Mouse (Mus musculus): ENCODE results near the gene Fkbp10.

The Fkbp10 gene

GRCm38 (mm10) chr11:100414914-100415822, at the start of gene Fkbp10:
Gene Fkbp10 (plus strand): TSS chr11:100415697.
- in situ Hi-C loops (cut with MboI; ENCODE audit: low pct_unique_long_range_greater_than_20kb in 1 of 2, low sequenced_read_pairs in 2 of 2, unreplicated experiment in 1 of 2), result no loop called here

GRCm38 (mm10) chr11:100369145-100369544, 46.4 kb upstream of the Fkbp10 start:
- in situ Hi-C loops (cut with MboI; ENCODE audit: low pct_unique_long_range_greater_than_20kb in 1 of 2, low sequenced_read_pairs in 2 of 2, unreplicated experiment in 1 of 2), result loop anchor here in 1 of 2 experiments (10.0 kb wide), 1 partner anchor 336 kb away; the partner anchor contains the start of gene Dhx58

- in situ Hi-C loops (cut with MboI; ENCODE audit: low pct_unique_long_range_greater_than_20kb in 1 of 2, low sequenced_read_pairs in 2 of 2, unreplicated experiment in 1 of 2), result loop anchor here in 1 of 2 experiments (10.0 kb wide), 1 partner anchor 335 kb away; the partner anchor contains the start of gene Dhx58
These were observed 45.7 kb upstream of the Fkbp10 start for GRCm38 (mm10) chr11:100369822-100370221.

- in situ Hi-C loops (cut with MboI; ENCODE audit: low pct_unique_long_range_greater_than_20kb in 1 of 2, low sequenced_read_pairs in 2 of 2, unreplicated experiment in 1 of 2), result no loop called here
These were observed 43.4 kb upstream of the Fkbp10 start for GRCm38 (mm10) chr11:100371981-100372558.

- in situ Hi-C loops (cut with MboI; ENCODE audit: low pct_unique_long_range_greater_than_20kb in 1 of 2, low sequenced_read_pairs in 2 of 2, unreplicated experiment in 1 of 2), result no loop called here
These were observed 40.4 kb upstream of the Fkbp10 start for GRCm38 (mm10) chr11:100375127-100375526.

GRCm38 (mm10) chr11:100376005-100376404, 39.5 kb upstream of the Fkbp10 start:
- in situ Hi-C loops (cut with MboI; ENCODE audit: low pct_unique_long_range_greater_than_20kb in 1 of 2, low sequenced_read_pairs in 2 of 2, unreplicated experiment in 1 of 2), result no loop called here

- in situ Hi-C loops (cut with MboI; ENCODE audit: low pct_unique_long_range_greater_than_20kb in 1 of 2, low sequenced_read_pairs in 2 of 2, unreplicated experiment in 1 of 2), result no loop called here
These were observed 38.6 kb upstream of the Fkbp10 start for GRCm38 (mm10) chr11:100376746-100377389.

- in situ Hi-C loops (cut with MboI; ENCODE audit: low pct_unique_long_range_greater_than_20kb in 1 of 2, low sequenced_read_pairs in 2 of 2, unreplicated experiment in 1 of 2), result no loop called here
These were observed 37.5 kb upstream of the Fkbp10 start for GRCm38 (mm10) chr11:100377989-100378388.

- in situ Hi-C loops (cut with MboI; ENCODE audit: low pct_unique_long_range_greater_than_20kb in 1 of 2, low sequenced_read_pairs in 2 of 2, unreplicated experiment in 1 of 2), result no loop called here
These were observed 37.1 kb upstream of the Fkbp10 start for GRCm38 (mm10) chr11:100378446-100378845.

GRCm38 (mm10) chr11:100379311-100379710, 36.2 kb upstream of the Fkbp10 start:
- in situ Hi-C loops (cut with MboI; ENCODE audit: low pct_unique_long_range_greater_than_20kb in 1 of 2, low sequenced_read_pairs in 2 of 2, unreplicated experiment in 1 of 2), result no loop called here

- in situ Hi-C loops (cut with MboI; ENCODE audit: low pct_unique_long_range_greater_than_20kb in 1 of 2, low sequenced_read_pairs in 2 of 2, unreplicated experiment in 1 of 2), result no loop called here
These were observed 32.8 kb upstream of the Fkbp10 start for GRCm38 (mm10) chr11:100382682-100383081.

GRCm38 (mm10) chr11:100385016-100385415, 30.5 kb upstream of the Fkbp10 start:
- in situ Hi-C loops (cut with MboI; ENCODE audit: low pct_unique_long_range_greater_than_20kb in 1 of 2, low sequenced_read_pairs in 2 of 2, unreplicated experiment in 1 of 2), result no loop called here

GRCm38 (mm10) chr11:100386586-100386985, 28.9 kb upstream of the Fkbp10 start:
- in situ Hi-C loops (cut with MboI; ENCODE audit: low pct_unique_long_range_greater_than_20kb in 1 of 2, low sequenced_read_pairs in 2 of 2, unreplicated experiment in 1 of 2), result no loop called here

- in situ Hi-C loops (cut with MboI; ENCODE audit: low pct_unique_long_range_greater_than_20kb in 1 of 2, low sequenced_read_pairs in 2 of 2, unreplicated experiment in 1 of 2), result no loop called here
These were observed 28.4 kb upstream of the Fkbp10 start for GRCm38 (mm10) chr11:100387111-100387510.

GRCm38 (mm10) chr11:100387589-100388375, 27.7 kb upstream of the Fkbp10 start:
- in situ Hi-C loops (cut with MboI; ENCODE audit: low pct_unique_long_range_greater_than_20kb in 1 of 2, low sequenced_read_pairs in 2 of 2, unreplicated experiment in 1 of 2), result no loop called here

- in situ Hi-C loops (cut with MboI; ENCODE audit: low pct_unique_long_range_greater_than_20kb in 1 of 2, low sequenced_read_pairs in 2 of 2, unreplicated experiment in 1 of 2), result no loop called here
These were observed 26.9 kb upstream of the Fkbp10 start for GRCm38 (mm10) chr11:100388588-100388987.

- in situ Hi-C loops (cut with MboI; ENCODE audit: low pct_unique_long_range_greater_than_20kb in 1 of 2, low sequenced_read_pairs in 2 of 2, unreplicated experiment in 1 of 2), result no loop called here
These were observed 25.5 kb upstream of the Fkbp10 start for GRCm38 (mm10) chr11:100389931-100390445.

Measured in mouse embryonic stem cell (cell line).